Comparison of ENCODE assay signal across 8 mouse cellular contexts in the genomic region with DNA sequence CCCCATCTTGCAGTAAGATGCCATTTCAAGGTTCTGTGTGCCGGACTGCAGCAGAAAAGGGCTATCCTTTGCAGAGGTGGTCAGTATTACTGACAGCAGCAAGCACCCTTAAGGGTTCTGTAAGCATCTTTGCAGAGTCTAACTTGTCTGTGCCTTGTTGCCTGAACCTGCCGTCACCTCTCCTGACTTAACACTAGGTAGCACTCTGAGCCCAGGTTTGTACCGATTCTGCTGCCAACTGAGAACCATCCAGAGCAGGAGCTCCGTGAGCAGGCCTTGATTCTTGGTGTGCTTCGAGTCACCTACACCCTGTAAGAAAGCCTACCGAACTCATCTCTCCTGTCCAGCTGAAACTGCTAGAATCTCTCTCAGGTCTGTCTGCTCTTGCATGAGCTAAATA. TPM values are rescaled to one million over a fixed set of nuclear protein-coding genes. Genes with fewer than 3 reads are reported as not detected.
DNase-seq lines count a peak whose midpoint lies in the region; ATAC-seq and TF ChIP-seq lines count a peak whose summit lies in the region.
"Had no signal": no experiment of that assay in that cellular context is flagged by ENCODE, and none has a peak within 500 bp of the region (broad histone marks: within the 10 kb centered on the region; RNA-seq: fewer than 3 reads in every experiment).

No protein-coding gene starts in this region.

- no peak for TF ChIP-seq POLR2A in kidney, adult 2 months (IDR thresholded peaks at IDR 0.05; ENCODE audit: low read depth, low read length)
- no peak for TF ChIP-seq POLR2A in ES-Bruce4 (IDR thresholded peaks at IDR 0.05; ENCODE audit: insufficient read depth, low read length)
- no peak for TF ChIP-seq POLR2A in thymus, adult 2 months (IDR thresholded peaks at IDR 0.05; ENCODE audit: control insufficient read depth, extremely low read depth, insufficient read depth, low read length, poor library complexity)

- 50% methylated on average over 6 of the region's 6 CpGs for WGBS in kidney, adult 2 months
- 64% methylated on average over 6 of the region's 6 CpGs for WGBS in kidney, embryonic 15.5 days
- WGBS in thymus, adult 2 months: 84% methylated on average over 6 of the region's 6 CpGs

- no peak overlapping the region for H3K4me3 ChIP-seq in kidney, adult 2 months (ENCODE audit: insufficient read depth, low read depth, low read length)
- H3K4me3 ChIP-seq in kidney, embryonic 15.5 days (replicated peaks): no peak overlapping the region
- no peak overlapping the region for H3K4me3 ChIP-seq in ES-Bruce4 (ENCODE audit: low read depth, low read length)
- H3K4me3 ChIP-seq in thymus, adult 2 months (ENCODE audit: control insufficient read depth, insufficient read depth, low read length): no peak overlapping the region
- H3K4me3 ChIP-seq: midbrain, embryonic 15.5 days had no signal

- H3K9ac ChIP-seq in kidney, embryonic 15.5 days: no peak overlapping the region
- no peak overlapping the region for H3K9ac ChIP-seq in ES-Bruce4 (ENCODE audit: low read depth, poor library complexity, severe bottlenecking)
- H3K9ac ChIP-seq: midbrain, embryonic 15.5 days had no signal

- peak; percentile 75 for DNase-seq in kidney, adult 2 months
- DNase-seq in brain, adult 2 months (ENCODE audit: low read depth, low spot score): peak; percentile 89
- DNase-seq in kidney, adult 8-10 months: peak; percentile 45 to 59
- DNase-seq in layer of hippocampus, postnatal 36 days: no peak
- no peak for DNase-seq in thymus, adult 2 months

- peaks cover 9% of the 10 kb centered on the region; the same call in 1 of the 2 replicates for H3K4me1 ChIP-seq in kidney, adult 2 months (ENCODE audit: control insufficient read depth, insufficient read depth, low read length)
- H3K4me1 ChIP-seq in kidney, embryonic 15.5 days: no peaks in the 10 kb centered on the region
- no peaks in the 10 kb centered on the region for H3K4me1 ChIP-seq in ES-Bruce4 (ENCODE audit: control insufficient read depth, insufficient read depth, low read length)
- H3K4me1 ChIP-seq in thymus, adult 2 months (replicated peaks; ENCODE audit: control insufficient read depth, insufficient read depth, low read length): no peaks in the 10 kb centered on the region; the same call in 1 of the 2 replicates
- H3K4me1 ChIP-seq: midbrain, embryonic 15.5 days had no signal

- no peak for ATAC-seq in kidney, embryonic 15.5 days (replicated peaks; ENCODE audit: low FRiP score)
- ATAC-seq: midbrain, embryonic 15.5 days had no signal

- H3K27ac ChIP-seq in kidney, adult 2 months (ENCODE audit: insufficient read depth, low read depth, low read length): no peak overlapping the region
- H3K27ac ChIP-seq in kidney, embryonic 15.5 days: no peak overlapping the region
- no peak overlapping the region for H3K27ac ChIP-seq in ES-Bruce4 (ENCODE audit: insufficient read depth, low read length)
- H3K27ac ChIP-seq in thymus, adult 2 months (ENCODE audit: control insufficient read depth, insufficient read depth, low read length): no peak overlapping the region
- H3K27ac ChIP-seq: midbrain, embryonic 15.5 days had no signal

- peak; percentile 86 for TF ChIP-seq CTCF in kidney, adult 2 months (conservative IDR thresholded peaks at IDR 0.05; ENCODE audit: insufficient read depth, insufficient read length, low read depth, low read length)
- peak; percentile 36 for TF ChIP-seq CTCF in ES-Bruce4 (IDR thresholded peaks at IDR 0.05; ENCODE audit: low read depth, low read length)
- no peak for TF ChIP-seq CTCF in thymus, adult 2 months (IDR thresholded peaks at IDR 0.05; ENCODE audit: borderline replicate concordance, control insufficient read depth, extremely low read depth, insufficient read depth, low read length, poor library complexity)

- no peaks in the 10 kb centered on the region for H3K27me3 ChIP-seq in kidney, adult 2 months (replicated peaks; ENCODE audit: control insufficient read depth, insufficient read depth, low read length)
- H3K27me3 ChIP-seq in kidney, embryonic 15.5 days: no peaks in the 10 kb centered on the region
- no peaks in the 10 kb centered on the region for H3K27me3 ChIP-seq in ES-Bruce4 (ENCODE audit: control insufficient read depth, insufficient read depth, low read length, poor library complexity, severe bottlenecking)
- H3K27me3 ChIP-seq in thymus, adult 2 months (ENCODE audit: control insufficient read depth, insufficient read depth, low read length): no peaks in the 10 kb centered on the region
- H3K27me3 ChIP-seq: midbrain, embryonic 15.5 days had no signal

- TF ChIP-seq EP300 in ES-Bruce4 (IDR thresholded peaks at IDR 0.05; ENCODE audit: insufficient read depth, low read depth, low read length): no peak

- H3K36me3 ChIP-seq in kidney, adult 2 months (ENCODE audit: control insufficient read depth, insufficient read depth, low read length): no peaks in the 10 kb centered on the region
- no peaks in the 10 kb centered on the region for H3K36me3 ChIP-seq in kidney, embryonic 15.5 days
- no peaks in the 10 kb centered on the region for H3K36me3 ChIP-seq in ES-Bruce4 (ENCODE audit: control insufficient read depth, insufficient read depth, low read length, poor library complexity, severe bottlenecking)
- no peaks in the 10 kb centered on the region for H3K36me3 ChIP-seq in thymus, adult 2 months (ENCODE audit: control insufficient read depth, insufficient read depth, low read length)
- H3K36me3 ChIP-seq: midbrain, embryonic 15.5 days had no signal

- H3K9me3 ChIP-seq in kidney, embryonic 15.5 days (replicated peaks): no peaks in the 10 kb centered on the region
- H3K9me3 ChIP-seq in ES-Bruce4 (replicated peaks; ENCODE audit: control insufficient read depth, insufficient read depth, low read length, poor library complexity, severe bottlenecking): no peaks in the 10 kb centered on the region; the same call in 1 of the 2 replicates
- H3K9me3 ChIP-seq: midbrain, embryonic 15.5 days had no signal

- H3K4me2 ChIP-seq in kidney, embryonic 15.5 days: no peak overlapping the region
- H3K4me2 ChIP-seq: midbrain, embryonic 15.5 days had no signal

RNA-seq across cellular contexts. Expression of a gene that starts 22.8 kb away (rescaled TPM):
- polyA plus RNA-seq in kidney, adult 2 months (2012; rRNA removed): 26.4 and 27.7 TPM in 2 replicates
- 69.5 and 69.6 TPM in 2 replicates for polyA plus RNA-seq in kidney, embryonic 15.5 days (2015; fragmentation: Nextera tagmentation; extraction: Ambion mirVana)
- polyA plus RNA-seq in ES-Bruce4 (2011; ENCODE audit: insufficient read depth, insufficient read length, low read depth, missing spikeins): 93.0 and 102 TPM in 2 replicates
- 10 to 100 TPM; 35.2 to 35.3 TPM for total RNA-seq in layer of hippocampus, postnatal 36 days (2021)
- polyA plus RNA-seq in thymus, adult 2 months (2012; rRNA removed): 10.8 and 12.2 TPM in 2 replicates

Comparison
In these comparisons a context has a peak if more than half of its experiments do, and no peak if none do; other contexts are left out.
1. DNase-seq: peak in kidney, adult 2 months (single experiment), brain, adult 2 months (single experiment) and kidney, adult 8-10 months (2 of 2); none in layer of hippocampus, postnatal 36 days (0 of 2) and thymus, adult 2 months (single experiment).